Mouse (Mus musculus): ENCODE measurements around the gene 1700025G04Rik.
"Not testable (repeated sequence)": the region's sequence is repeated elsewhere in the genome, so short reads cannot be mapped to it uniquely, and the experiment has no call there.

Gene 1700025G04Rik

GRCm38 (mm10) chr1:151858474-151858873 lies 231.5 kb downstream of the 1700025G04Rik start:
- no peak for DNase-seq (ENCODE audit: low read depth, low spot score)

GRCm38 (mm10) chr1:151855561-151855960 lies 234.4 kb downstream of the 1700025G04Rik start:
- no peak for DNase-seq (ENCODE audit: low read depth, low spot score)

GRCm38 (mm10) chr1:151851976-151852375 lies 237.9 kb downstream of the 1700025G04Rik start:
- no peak for DNase-seq (ENCODE audit: low read depth, low spot score)

- peak; percentile 46 for DNase-seq (ENCODE audit: low read depth, low spot score)
Observed at GRCm38 (mm10) chr1:151851051-151851848, 238.7 kb downstream of the 1700025G04Rik start.

GRCm38 (mm10) chr1:151849993-151850608 lies 239.8 kb downstream of the 1700025G04Rik start:
- peak; percentile 28 for DNase-seq (ENCODE audit: low read depth, low spot score)

- peak; percentile 19 for DNase-seq (ENCODE audit: low read depth, low spot score)
Observed at GRCm38 (mm10) chr1:151848286-151848685, 241.6 kb downstream of the 1700025G04Rik start.

GRCm38 (mm10) chr1:151845926-151846782 lies 243.8 kb downstream of the 1700025G04Rik start:
- peak; percentile 41 for DNase-seq (ENCODE audit: low read depth, low spot score)

- no peak for DNase-seq (ENCODE audit: low read depth, low spot score)
Observed at GRCm38 (mm10) chr1:151845252-151845832, 244.6 kb downstream of the 1700025G04Rik start.

GRCm38 (mm10) chr1:151840345-151840744 lies 249.6 kb downstream of the 1700025G04Rik start:
- not testable (repeated sequence) for DNase-seq (ENCODE audit: low read depth, low spot score)

- no peak for DNase-seq (ENCODE audit: low read depth, low spot score)
Observed at GRCm38 (mm10) chr1:151835261-151835660, 254.7 kb downstream of the 1700025G04Rik start.

GRCm38 (mm10) chr1:151831791-151832190 lies 258.1 kb downstream of the 1700025G04Rik start:
- no peak for DNase-seq (ENCODE audit: low read depth, low spot score)

- no peak for DNase-seq (ENCODE audit: low read depth, low spot score)
Observed at GRCm38 (mm10) chr1:151825065-151825464, 264.9 kb downstream of the 1700025G04Rik start.

GRCm38 (mm10) chr1:151820457-151820856 lies 269.5 kb downstream of the 1700025G04Rik start:
- peak; percentile 68 for DNase-seq (ENCODE audit: low read depth, low spot score)

GRCm38 (mm10) chr1:151819190-151819589 lies 270.7 kb downstream of the 1700025G04Rik start:
- DNase-seq (ENCODE audit: low read depth, low spot score), result no peak

GRCm38 (mm10) chr1:151816051-151816450 lies 273.9 kb downstream of the 1700025G04Rik start:
- DNase-seq (ENCODE audit: low read depth, low spot score), result no peak

- DNase-seq (ENCODE audit: low read depth, low spot score), result no peak
Observed at GRCm38 (mm10) chr1:151812004-151812712, 277.8 kb downstream of the 1700025G04Rik start.

- no peak for DNase-seq (ENCODE audit: low read depth, low spot score)
Observed at GRCm38 (mm10) chr1:151811456-151811855, 278.5 kb downstream of the 1700025G04Rik start.

- DNase-seq (ENCODE audit: low read depth, low spot score), result no peak
Observed at GRCm38 (mm10) chr1:151810628-151811421, 279.1 kb downstream of the 1700025G04Rik start.

- no peak for DNase-seq (ENCODE audit: low read depth, low spot score)
Observed at GRCm38 (mm10) chr1:151807286-151807685, 282.6 kb downstream of the 1700025G04Rik start.

GRCm38 (mm10) chr1:151802795-151803194 lies 287.1 kb downstream of the 1700025G04Rik start:
- DNase-seq (ENCODE audit: low read depth, low spot score), result not testable (repeated sequence)
